Mouse (Mus musculus): Measurements from ENCODE around the gene Cd209f. TPM values are rescaled to one million over a fixed set of nuclear protein-coding genes. Genes with fewer than 3 reads are reported as not detected.
"Not testable (repeated sequence)": the region's sequence is repeated elsewhere in the genome, so short reads cannot be mapped to it uniquely, and the experiment has no call there.

The Cd209f gene
- total RNA-seq (2021), result under 1 TPM in 1 of 2 experiments, not detected in 1; 0.33 TPM

DNA sequence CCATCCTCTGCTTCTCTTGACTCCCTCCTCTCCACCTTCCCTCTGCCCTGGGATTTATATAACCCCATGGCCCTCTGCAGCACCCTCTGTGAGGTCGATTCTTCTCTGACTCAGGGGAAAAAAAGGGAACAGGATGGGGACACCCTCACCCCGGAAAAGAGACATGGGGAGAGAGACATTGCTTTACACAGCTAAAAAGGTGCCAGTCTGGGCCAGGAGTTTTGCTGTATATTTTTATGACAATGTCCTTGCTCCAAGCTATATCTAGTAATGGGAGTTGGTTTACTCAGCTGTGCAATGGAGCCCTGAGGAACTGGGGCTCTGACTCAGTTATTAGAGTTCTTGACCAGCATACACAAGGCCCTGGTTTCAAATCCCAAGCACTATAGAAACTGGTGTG lies at the start of gene Cd209f:
Gene Cd209f, minus strand, starts transcription at position 101 of the 400 bp plus-strand sequence.
- not testable (repeated sequence) for DNase-seq

DNA sequence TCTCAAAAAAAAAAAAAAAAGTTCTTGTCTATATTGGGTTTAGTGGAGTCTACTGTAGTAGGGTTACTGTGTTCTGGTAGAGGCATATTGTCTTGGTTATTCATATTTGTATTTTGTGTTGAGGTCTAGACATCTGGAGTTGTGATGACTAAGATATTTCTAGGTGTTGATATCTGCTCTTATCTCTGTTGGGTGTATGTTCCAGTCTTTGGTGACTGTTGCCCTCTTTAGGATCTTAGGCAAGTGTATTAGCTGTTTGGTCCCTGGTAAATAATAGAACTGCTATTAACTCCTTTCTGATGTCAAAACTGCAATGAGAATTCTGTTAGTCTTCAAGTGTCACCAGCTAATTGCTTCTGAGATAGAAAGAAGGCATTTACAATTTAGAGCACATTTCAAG lies 49.2 kb upstream of the Cd209f start:
- no peak for DNase-seq

- no peak for DNase-seq
Measured at GRCm38 (mm10) chr8:4147272-4147671, 41.6 kb upstream of the Cd209f start.

DNA sequence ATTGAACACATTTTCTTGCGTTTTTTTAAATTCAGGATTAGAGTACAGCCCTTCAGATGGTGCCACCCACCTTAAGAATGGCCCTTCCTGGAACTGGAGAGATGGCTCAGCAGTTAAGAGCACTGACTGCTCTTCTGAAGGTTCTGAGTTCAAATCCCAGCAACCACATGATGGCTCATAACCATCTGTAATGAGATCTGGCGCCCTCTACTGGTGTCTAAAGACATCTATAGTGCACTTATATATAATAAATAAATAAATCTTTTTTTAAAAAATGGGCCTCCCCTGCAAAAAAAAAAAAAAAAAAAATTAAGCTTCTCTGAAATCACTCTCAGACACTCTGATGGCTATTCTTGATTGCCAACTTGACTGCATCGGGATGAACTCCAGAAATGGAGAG lies 36.1 kb upstream of the Cd209f start:
- no peak for DNase-seq

DNA sequence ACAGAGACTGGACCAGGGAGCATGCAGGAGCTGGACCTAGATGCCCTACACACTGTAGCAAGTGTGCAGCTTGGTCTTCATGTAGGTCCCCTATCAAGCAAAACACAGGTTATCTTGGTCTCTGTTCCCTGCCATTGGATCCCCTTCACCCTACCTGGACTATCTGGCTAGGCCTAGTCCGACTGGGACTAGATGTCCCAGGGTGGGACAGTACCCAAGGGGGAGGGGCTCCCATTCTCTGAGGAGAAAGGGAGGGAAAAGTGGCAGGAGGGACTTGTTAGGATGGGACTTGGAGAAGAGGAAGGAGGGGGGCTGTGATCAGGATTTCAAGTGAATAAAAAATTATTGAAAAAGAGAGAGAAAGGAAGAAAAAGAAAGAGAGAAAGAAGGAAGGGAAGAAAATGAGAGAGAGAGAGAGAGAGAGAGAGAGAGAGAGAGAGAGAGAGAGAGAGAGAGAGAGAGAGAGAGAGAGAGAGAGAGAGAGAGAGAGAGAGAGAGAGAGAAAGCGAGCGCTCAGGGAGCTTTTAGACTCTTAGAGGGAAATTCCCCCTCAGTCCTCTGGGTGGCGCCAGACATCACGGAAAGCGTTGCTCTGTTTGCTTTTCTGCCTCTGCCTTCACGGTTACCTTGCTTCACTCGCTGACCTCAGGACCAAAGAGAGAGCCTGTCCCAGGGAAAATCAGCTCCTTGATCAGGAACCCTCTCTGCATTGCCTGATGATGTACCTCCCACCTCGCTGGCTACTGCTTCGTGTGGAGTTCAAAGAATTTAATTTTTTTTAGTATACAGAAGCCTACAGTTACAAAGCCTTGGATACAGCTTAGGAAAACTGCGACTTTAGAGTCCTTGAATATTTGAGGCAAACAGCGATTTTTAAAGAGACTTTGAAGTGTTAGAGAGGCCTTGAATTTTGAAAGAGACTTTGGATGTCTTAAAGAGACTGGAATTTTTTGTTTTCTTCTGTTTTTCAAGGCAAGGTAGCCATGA lies 34.3 kb upstream of the Cd209f start:
- DNase-seq, result peak; percentile 67 to 71

DNA sequence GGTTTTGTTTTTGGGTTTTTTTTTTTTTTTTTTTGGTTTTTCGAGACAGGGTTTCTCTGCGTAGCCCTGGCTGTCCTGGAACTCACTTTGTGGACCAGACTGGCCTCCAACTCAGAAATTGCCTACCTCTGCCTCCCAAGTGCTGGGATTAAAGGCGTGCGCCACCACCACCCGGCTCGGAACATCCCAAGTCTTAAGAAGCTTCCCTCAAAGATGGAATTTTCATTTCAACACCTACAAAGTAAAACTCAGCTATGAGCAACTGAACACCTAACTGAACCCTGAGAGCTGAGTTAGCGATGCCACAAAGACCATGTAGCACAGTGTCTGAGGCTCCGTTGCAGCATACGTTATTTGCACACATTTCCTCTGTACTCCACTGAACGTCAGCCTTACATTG lies 28.2 kb upstream of the Cd209f start, which contains the start of gene Cd209g:
Gene Cd209g, plus strand, starts transcription at position 301 of the 400 bp plus-strand sequence.
- DNase-seq, result no peak

DNA sequence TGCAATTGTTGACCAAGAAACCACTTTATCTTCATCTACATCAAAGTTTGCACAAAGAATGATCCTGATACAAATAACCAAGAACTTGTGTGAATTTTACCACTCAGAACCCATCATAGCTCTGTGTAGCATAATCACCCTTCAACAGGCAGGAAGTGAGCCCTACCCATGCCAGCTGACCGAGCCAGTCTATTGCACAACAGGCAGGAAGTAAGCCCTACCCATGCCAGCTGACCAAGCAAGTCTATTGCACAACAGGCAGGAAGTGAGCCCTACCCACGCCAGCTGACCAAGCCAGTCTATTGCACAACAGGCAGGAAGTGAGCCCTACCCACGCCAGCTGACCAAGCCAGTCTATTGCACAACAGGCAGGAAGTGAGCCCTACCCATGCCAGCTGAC lies 17.1 kb downstream of the Cd209f start:
- DNase-seq, result not testable (repeated sequence)

- not testable (repeated sequence) for DNase-seq
Measured at GRCm38 (mm10) chr8:4087180-4087722, 18.4 kb downstream of the Cd209f start.

Other genes with a start within 250 kb of the Cd209f start
- not detected for gene Cd209d, start 227.3 kb downstream of the Cd209f start, total RNA-seq (2021)
- gene Cd209b, start 179.0 kb downstream of the Cd209f start, total RNA-seq (2021), result under 1 TPM; 0.55 to 0.66 TPM
- gene Cd209c, start 151.1 kb downstream of the Cd209f start, total RNA-seq (2021), result under 1 TPM; 0.22 to 0.38 TPM
- gene Cd209g, start 28.3 kb upstream of the Cd209f start, total RNA-seq (2021), result under 1 TPM in 1 of 2 experiments, not detected in 1; 0.66 TPM
- gene Evi5l, start 60.7 kb upstream of the Cd209f start, total RNA-seq (2021), result 100 to 1,000 TPM in 1 of 2 experiments, 10 to 100 TPM in 1; 98.7 to 111 TPM
- 10 to 100 TPM; 41.2 to 41.9 TPM for gene Prr36, start 111.6 kb upstream of the Cd209f start, total RNA-seq (2021)
- gene Lrrc8e, start 121.0 kb upstream of the Cd209f start, total RNA-seq (2021), result not detected
- gene Map2k7, start 132.9 kb upstream of the Cd209f start, total RNA-seq (2021), result 100 to 1,000 TPM in 1 of 2 experiments, 10 to 100 TPM in 1; 91.3 to 116 TPM
- under 1 TPM; 0.15 to 0.68 TPM for gene Gm49320, start 133.0 kb upstream of the Cd209f start, total RNA-seq (2021)
- 10 to 100 TPM; 13.8 to 14.0 TPM for gene Tgfbr3l, start 142.4 kb upstream of the Cd209f start, total RNA-seq (2021)
- 10 to 100 TPM; 22.3 to 26.2 TPM for gene Snapc2, start 147.2 kb upstream of the Cd209f start, total RNA-seq (2021)
- 100 to 1,000 TPM; 500 to 555 TPM for gene Ctxn1, start 153.4 kb upstream of the Cd209f start, total RNA-seq (2021)
- 10 to 100 TPM; 62.6 to 72.6 TPM for gene Timm44, start 170.1 kb upstream of the Cd209f start, total RNA-seq (2021)
- gene Ccl25, start 219.4 kb upstream of the Cd209f start, total RNA-seq (2021), result 10 to 100 TPM; 22.7 to 28.4 TPM
- 10 to 100 TPM; 78.4 to 83.0 TPM for gene Elavl1, start 219.6 kb upstream of the Cd209f start, total RNA-seq (2021)